Mouse (Mus musculus): ENCODE data around the gene Apobec2. TPM values are rescaled to one million over a fixed set of nuclear protein-coding genes. Genes with fewer than 3 reads are reported as not detected.

Gene Apobec2
- polyA plus RNA-seq, 1 experiment from 2014 or later, result 0.43 TPM

DNA sequence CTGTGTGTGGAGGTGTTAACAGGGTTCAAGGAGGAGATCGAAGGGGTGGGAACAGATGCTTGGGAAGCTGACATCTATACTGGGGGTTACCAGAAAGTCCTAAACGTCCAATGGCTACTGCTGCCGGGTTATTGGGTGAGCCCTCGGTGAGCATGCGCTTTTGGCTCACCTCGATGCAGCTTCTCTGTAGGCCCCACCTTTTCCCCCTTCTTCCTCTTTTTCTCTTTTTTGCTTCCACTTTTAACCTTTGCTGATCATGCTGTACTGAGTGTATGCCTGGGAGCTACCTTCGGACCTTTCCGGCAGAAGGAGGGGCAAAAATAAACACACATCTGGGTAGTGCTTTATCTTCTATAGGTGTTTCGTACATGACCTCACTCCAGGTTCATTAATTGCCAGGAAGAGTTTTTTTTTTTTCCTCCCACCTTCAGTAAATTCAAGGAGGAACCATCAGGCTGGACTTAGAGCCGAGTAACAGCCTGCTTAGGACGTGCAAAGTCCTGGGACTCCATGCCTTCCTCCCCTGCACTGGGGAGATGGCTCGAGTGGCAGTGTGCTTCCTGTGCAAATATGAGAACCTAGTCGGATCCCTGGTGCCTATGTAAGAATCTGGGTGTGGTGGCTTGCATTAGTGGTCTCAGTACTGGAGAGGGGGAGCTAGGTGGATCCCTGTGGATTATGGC, 25.4 kb upstream of the Apobec2 start:
- ATAC-seq, result no peak
- no peak overlapping the region for H3K9ac ChIP-seq (replicated peaks; ENCODE audit: low read depth, low read length)
- WGBS, result 91% methylated on average over 13 of the region's 13 CpGs

DNA sequence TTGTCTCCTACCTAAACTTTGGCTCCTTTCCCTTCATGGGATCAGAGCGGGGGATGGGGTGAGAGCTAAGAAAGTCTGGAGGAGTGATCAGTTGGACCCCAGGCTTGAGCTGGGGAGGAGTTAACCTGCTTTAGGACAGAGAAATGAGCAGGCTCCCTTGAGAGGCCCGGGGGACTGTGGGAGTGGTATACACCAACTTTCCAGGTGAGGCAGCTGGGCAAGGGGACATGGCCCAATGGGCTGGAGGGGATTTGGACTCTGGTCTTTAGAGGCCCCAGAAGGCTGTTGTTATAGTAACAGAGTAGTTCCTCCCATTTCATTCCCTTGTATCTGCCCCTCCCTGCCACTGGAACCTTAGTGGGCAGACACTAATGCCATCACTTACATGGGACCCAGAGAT, 23.2 kb upstream of the Apobec2 start:
- Histone ChIP-seq H3K9me3 (ENCODE audit: control insufficient read depth, low read length) (no peaks in the 10 kb centered on the region), H3K4me1 (replicated peaks; ENCODE audit: control insufficient read depth, insufficient read depth, low read length) (peaks cover 3% of the 10 kb centered on the region; the same call in 1 of the 2 replicates), H3K4me3 (replicated peaks; ENCODE audit: low read length) (no peak overlapping the region), H3K27ac (ENCODE audit: low read length) (no peak overlapping the region), H3K27me3 (replicated peaks; ENCODE audit: control insufficient read depth, insufficient read depth, low read length) (no peaks in the 10 kb centered on the region), H3K9ac (replicated peaks; ENCODE audit: low read depth, low read length) (no peak overlapping the region), H3K36me3 (ENCODE audit: control insufficient read depth, insufficient read depth) (no peaks in the 10 kb centered on the region), H3K4me2 (ENCODE audit: low read length) (no peak overlapping the region)
- ATAC-seq, result no peak
- 95% methylated on average over 2 of the region's 2 CpGs for WGBS

More for the DNA sequence above, 25.4 kb upstream of the Apobec2 start:
- no peaks in the 10 kb centered on the region for H3K9me3 ChIP-seq (ENCODE audit: control insufficient read depth, low read length)
- H3K4me1 ChIP-seq (replicated peaks; ENCODE audit: control insufficient read depth, insufficient read depth, low read length), result no peaks in the 10 kb centered on the region
- no peak overlapping the region for H3K4me2 ChIP-seq (ENCODE audit: low read length)
- no peaks in the 10 kb centered on the region for H3K36me3 ChIP-seq (ENCODE audit: control insufficient read depth, insufficient read depth)
- no peaks in the 10 kb centered on the region for H3K27me3 ChIP-seq (replicated peaks; ENCODE audit: control insufficient read depth, insufficient read depth, low read length)
- H3K27ac ChIP-seq (ENCODE audit: low read length), result no peak overlapping the region
- H3K4me3 ChIP-seq (replicated peaks; ENCODE audit: low read length), result no peak overlapping the region

DNA sequence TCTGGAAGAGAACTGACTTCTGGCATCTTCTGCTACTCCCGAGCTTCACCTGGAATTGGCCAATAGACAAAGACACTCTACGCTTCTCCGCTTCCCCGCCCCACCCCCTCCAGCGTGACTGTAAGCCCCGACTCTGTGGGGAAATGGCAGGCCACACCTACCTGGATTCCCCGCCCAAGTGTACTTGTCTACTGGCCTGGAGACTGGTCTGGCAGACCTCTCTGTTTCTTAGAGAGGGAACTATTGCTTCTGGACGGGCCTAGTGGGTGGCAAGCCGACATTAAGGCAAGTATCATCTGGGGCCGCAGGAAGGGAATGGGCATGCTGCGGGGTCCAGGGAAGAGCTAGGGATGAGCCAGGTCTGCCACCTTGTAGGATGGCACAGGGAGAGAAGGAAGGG, 22.0 kb upstream of the Apobec2 start, which contains the start of gene Unc5cl:
Unc5cl (plus strand) TSS at position 214 of the 400 bp plus-strand sequence.
- 57% methylated on average over 11 of the region's 11 CpGs for WGBS
- no peaks in the 10 kb centered on the region for H3K36me3 ChIP-seq (ENCODE audit: control insufficient read depth, insufficient read depth)
- no peak within 1 kb of the TSS for H3K4me2 ChIP-seq (ENCODE audit: low read length)
- H3K27me3 ChIP-seq (replicated peaks; ENCODE audit: control insufficient read depth, insufficient read depth, low read length), result no peaks in the 10 kb centered on the region
- no peak within 1 kb of the TSS for H3K9ac ChIP-seq (replicated peaks; ENCODE audit: low read depth, low read length)
- H3K27ac ChIP-seq (ENCODE audit: low read length), result no peak within 1 kb of the TSS
- H3K9me3 ChIP-seq (ENCODE audit: control insufficient read depth, low read length), result no peaks in the 10 kb centered on the region
- no peak for ATAC-seq
- no peak within 1 kb of the TSS for H3K4me3 ChIP-seq (replicated peaks; ENCODE audit: low read length)
- peaks cover 3% of the 10 kb centered on the region; the same call in 1 of the 2 replicates for H3K4me1 ChIP-seq (replicated peaks; ENCODE audit: control insufficient read depth, insufficient read depth, low read length)

DNA sequence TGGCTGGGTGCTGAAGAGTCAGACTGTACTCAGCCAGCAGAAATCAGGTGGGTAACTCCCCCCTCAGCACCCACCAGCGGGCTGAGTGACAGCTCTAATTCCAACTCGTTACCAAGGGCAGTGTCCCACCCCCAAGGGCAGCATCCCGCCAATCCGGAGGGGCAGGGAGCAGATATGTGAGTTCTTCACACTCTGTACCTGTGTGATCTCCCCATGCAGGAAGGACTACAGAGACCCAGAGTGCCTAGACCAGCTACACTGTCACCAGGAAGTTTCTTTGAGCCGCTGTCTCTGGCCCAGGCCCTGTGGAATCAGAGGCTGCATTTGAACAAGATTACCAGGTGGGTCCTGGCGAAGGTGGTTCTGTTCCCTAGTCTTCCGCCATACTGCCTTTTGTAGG, 21.5 kb upstream of the Apobec2 start:
- no peaks in the 10 kb centered on the region for H3K9me3 ChIP-seq (ENCODE audit: control insufficient read depth, low read length)
- no peaks in the 10 kb centered on the region for H3K27me3 ChIP-seq (replicated peaks; ENCODE audit: control insufficient read depth, insufficient read depth, low read length)
- no peaks in the 10 kb centered on the region for H3K36me3 ChIP-seq (ENCODE audit: control insufficient read depth, insufficient read depth)
- no peak overlapping the region for H3K4me3 ChIP-seq (replicated peaks; ENCODE audit: low read length)
- H3K9ac ChIP-seq (replicated peaks; ENCODE audit: low read depth, low read length), result no peak overlapping the region
- no peak overlapping the region for H3K4me2 ChIP-seq (ENCODE audit: low read length)
- ATAC-seq, result no peak
- WGBS, result 51% methylated on average over 7 of the region's 7 CpGs
- H3K27ac ChIP-seq (ENCODE audit: low read length), result no peak overlapping the region
- peaks cover 3% of the 10 kb centered on the region; the same call in 1 of the 2 replicates for H3K4me1 ChIP-seq (replicated peaks; ENCODE audit: control insufficient read depth, insufficient read depth, low read length)

DNA sequence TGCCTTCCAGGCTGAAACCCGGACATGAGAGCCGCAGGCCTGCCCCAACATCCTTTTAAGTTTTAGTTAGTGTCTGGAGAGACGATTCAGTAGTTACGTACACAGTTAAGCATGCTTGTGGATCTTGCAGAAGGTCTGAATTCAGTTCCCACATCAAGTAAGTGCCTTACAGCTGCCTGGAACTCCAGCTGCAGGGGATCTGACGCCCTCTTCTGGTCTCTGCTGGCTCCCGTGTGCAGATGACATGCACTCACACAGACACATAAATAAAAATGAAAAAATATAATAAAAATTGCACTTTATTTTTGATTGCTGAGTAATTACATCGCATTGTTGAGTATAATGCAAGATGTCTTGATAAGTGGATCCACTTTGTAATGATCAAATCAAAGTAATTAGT, 20.8 kb upstream of the Apobec2 start:
- no peak for ATAC-seq
- H3K27ac ChIP-seq (ENCODE audit: low read length), result no peak overlapping the region
- H3K27me3 ChIP-seq (replicated peaks; ENCODE audit: control insufficient read depth, insufficient read depth, low read length), result no peaks in the 10 kb centered on the region
- H3K4me2 ChIP-seq (ENCODE audit: low read length), result no peak overlapping the region
- no peak overlapping the region for H3K4me3 ChIP-seq (replicated peaks; ENCODE audit: low read length)
- no peak overlapping the region for H3K9ac ChIP-seq (replicated peaks; ENCODE audit: low read depth, low read length)
- 78% methylated on average over 7 of the region's 7 CpGs for WGBS
- no peaks in the 10 kb centered on the region for H3K36me3 ChIP-seq (ENCODE audit: control insufficient read depth, insufficient read depth)
- peaks cover 3% of the 10 kb centered on the region; the same call in 1 of the 2 replicates for H3K4me1 ChIP-seq (replicated peaks; ENCODE audit: control insufficient read depth, insufficient read depth, low read length)
- no peaks in the 10 kb centered on the region for H3K9me3 ChIP-seq (ENCODE audit: control insufficient read depth, low read length)

DNA sequence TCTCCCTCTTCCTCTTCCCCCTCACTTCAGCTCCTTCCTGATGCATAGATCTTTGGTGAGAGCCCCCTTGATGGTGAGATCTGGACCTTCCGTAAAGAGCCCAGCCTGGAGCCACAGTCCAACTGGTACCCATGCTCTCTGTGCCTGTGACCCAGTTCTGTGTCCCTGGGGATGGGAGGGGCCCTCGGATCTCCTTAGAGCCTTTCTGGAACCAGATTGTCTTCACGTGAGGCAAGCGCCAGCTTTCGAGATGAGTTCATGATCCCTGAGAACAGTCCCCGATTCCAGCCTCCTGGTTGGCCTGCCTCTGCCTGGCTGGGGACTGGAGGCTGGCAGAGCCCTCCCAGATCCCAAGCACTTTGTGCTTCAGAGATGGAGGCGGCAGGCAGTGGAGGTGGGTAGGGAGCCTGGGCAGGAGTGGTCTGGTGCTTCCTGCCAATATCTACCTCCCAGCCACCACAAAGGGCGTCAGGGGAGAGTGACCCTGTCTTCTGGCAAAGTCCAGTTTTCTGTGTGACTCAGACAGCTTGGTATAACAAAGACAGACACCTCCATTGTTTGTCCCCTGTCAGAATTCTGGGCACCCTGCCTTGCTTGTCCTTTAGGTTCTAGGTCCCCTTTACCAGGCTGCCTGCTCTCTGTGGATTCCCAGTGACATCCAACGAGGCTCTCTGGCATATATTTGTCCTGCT, 19.2 kb upstream of the Apobec2 start:
- Histone ChIP-seq H3K4me1 (replicated peaks; ENCODE audit: control insufficient read depth, insufficient read depth, low read length) (peaks cover 3% of the 10 kb centered on the region; the same call in 1 of the 2 replicates), H3K36me3 (ENCODE audit: control insufficient read depth, insufficient read depth) (no peaks in the 10 kb centered on the region), H3K9ac (replicated peaks; ENCODE audit: low read depth, low read length) (no peak overlapping the region), H3K27me3 (replicated peaks; ENCODE audit: control insufficient read depth, insufficient read depth, low read length) (no peaks in the 10 kb centered on the region), H3K9me3 (ENCODE audit: control insufficient read depth, low read length) (no peaks in the 10 kb centered on the region), H3K4me3 (replicated peaks; ENCODE audit: low read length) (no peak overlapping the region), H3K27ac (ENCODE audit: low read length) (no peak overlapping the region), H3K4me2 (ENCODE audit: low read length) (no peak overlapping the region)
- WGBS, result 53% methylated on average over 9 of the region's 9 CpGs
- ATAC-seq, result no peak

DNA sequence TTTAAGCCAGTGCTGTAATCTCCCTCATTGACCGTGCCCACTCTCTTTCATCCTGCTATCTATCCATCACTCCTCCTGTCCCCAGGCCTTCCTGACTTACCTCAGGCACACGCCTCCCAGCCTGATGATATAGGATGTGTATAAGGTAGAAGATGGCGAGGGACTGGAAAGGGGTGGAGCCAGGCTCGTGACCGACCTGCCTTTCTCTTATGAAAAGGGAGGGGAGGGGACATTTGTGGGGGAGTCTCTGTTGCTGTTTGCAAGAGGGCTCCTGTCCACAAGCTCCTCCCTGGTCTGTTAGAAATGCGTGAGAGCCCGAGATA, 18.6 kb upstream of the Apobec2 start, which contains the start of gene Tspo2:
Tspo2 (minus strand) TSS at position 170 of the 323 bp plus-strand sequence.
- no peaks in the 10 kb centered on the region for H3K27me3 ChIP-seq (replicated peaks; ENCODE audit: control insufficient read depth, insufficient read depth, low read length)

DNA sequence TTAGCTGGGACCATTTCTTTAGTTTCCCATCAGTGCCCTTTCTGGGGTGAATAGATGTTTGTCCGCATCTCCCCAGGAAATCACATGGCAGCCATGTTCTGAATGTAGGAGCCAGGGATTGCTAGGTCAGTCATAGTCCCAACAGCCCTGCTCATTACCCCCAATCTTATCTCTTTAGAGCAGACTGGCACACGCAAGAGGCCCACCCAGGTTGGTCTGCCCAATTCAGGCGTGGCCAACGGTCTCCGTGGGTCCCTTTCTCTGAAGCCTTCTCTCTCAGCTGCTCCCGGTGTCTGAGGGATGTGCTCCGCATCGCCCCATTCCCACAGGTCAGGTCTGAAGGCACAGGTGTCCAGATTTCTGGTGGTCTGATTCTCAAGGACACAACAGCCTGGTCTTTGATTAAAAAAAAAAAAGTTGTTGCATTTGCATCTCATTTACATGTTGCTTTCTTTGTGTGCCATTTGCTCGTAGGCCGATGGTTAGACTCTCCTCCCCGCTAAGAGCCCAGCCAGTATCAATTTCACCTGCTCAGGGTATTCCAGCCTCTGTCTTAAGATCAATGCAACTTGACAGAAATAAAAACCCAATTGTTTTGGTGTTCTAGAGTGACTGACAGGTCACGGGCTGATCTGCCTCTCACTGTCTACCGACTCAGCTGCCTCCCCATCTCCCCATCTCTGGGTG, 18.1 kb upstream of the Apobec2 start:
- no peak overlapping the region for H3K4me2 ChIP-seq (ENCODE audit: low read length)
- H3K4me1 ChIP-seq (replicated peaks; ENCODE audit: control insufficient read depth, insufficient read depth, low read length), result peaks cover 3% of the 10 kb centered on the region; the same call in 1 of the 2 replicates
- no peak for ATAC-seq
- H3K36me3 ChIP-seq (ENCODE audit: control insufficient read depth, insufficient read depth), result no peaks in the 10 kb centered on the region
- H3K9me3 ChIP-seq (ENCODE audit: control insufficient read depth, low read length), result no peaks in the 10 kb centered on the region
- no peaks in the 10 kb centered on the region for H3K27me3 ChIP-seq (replicated peaks; ENCODE audit: control insufficient read depth, insufficient read depth, low read length)
- H3K4me3 ChIP-seq (replicated peaks; ENCODE audit: low read length), result no peak overlapping the region
- 68% methylated on average over 13 of the region's 13 CpGs for WGBS
- no peak overlapping the region for H3K27ac ChIP-seq (ENCODE audit: low read length)
- no peak overlapping the region for H3K9ac ChIP-seq (replicated peaks; ENCODE audit: low read depth, low read length)

More for the DNA sequence above, 18.6 kb upstream of the Apobec2 start, which contains the start of gene Tspo2:
- 66% methylated on average over 7 of the region's 7 CpGs for WGBS
- Histone ChIP-seq H3K4me2 (ENCODE audit: low read length) (no peak within 1 kb of the TSS), H3K36me3 (ENCODE audit: control insufficient read depth, insufficient read depth) (no peaks in the 10 kb centered on the region), H3K27ac (ENCODE audit: low read length) (no peak within 1 kb of the TSS), H3K4me1 (replicated peaks; ENCODE audit: control insufficient read depth, insufficient read depth, low read length) (peaks cover 3% of the 10 kb centered on the region; the same call in 1 of the 2 replicates), H3K9ac (replicated peaks; ENCODE audit: low read depth, low read length) (no peak within 1 kb of the TSS), H3K4me3 (replicated peaks; ENCODE audit: low read length) (no peak within 1 kb of the TSS), H3K9me3 (ENCODE audit: control insufficient read depth, low read length) (no peaks in the 10 kb centered on the region)
- no peak for ATAC-seq

DNA sequence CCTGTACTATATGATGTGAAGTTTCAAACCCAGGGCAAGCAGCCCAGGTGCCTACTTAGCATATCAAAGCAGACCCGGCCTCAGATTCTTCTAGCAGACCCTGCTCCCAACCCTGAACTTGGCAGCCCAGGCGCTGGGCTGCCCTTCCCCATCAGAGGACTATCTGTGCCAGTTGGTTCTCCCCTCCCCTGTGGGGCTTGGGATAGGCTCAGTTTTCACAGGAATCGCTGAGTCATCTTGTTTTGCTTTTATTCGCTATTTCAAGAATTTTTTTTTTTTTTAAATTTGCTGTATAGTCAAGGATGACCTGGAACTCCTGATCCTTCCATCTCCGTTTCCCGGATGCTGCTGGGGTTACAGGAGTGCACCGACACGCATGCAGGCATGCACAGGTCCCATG, 14.9 kb upstream of the Apobec2 start:
- H3K4me2 ChIP-seq (ENCODE audit: low read length), result no peak overlapping the region
- H3K9me3 ChIP-seq (ENCODE audit: control insufficient read depth, low read length), result no peaks in the 10 kb centered on the region
- H3K27ac ChIP-seq (ENCODE audit: low read length), result no peak overlapping the region
- H3K9ac ChIP-seq (replicated peaks; ENCODE audit: low read depth, low read length), result no peak overlapping the region
- peaks cover 3% of the 10 kb centered on the region; the same call in 1 of the 2 replicates for H3K4me1 ChIP-seq (replicated peaks; ENCODE audit: control insufficient read depth, insufficient read depth, low read length)
- WGBS, result 73% methylated on average over 8 of the region's 8 CpGs
- no peaks in the 10 kb centered on the region for H3K36me3 ChIP-seq (ENCODE audit: control insufficient read depth, insufficient read depth)
- H3K4me3 ChIP-seq (replicated peaks; ENCODE audit: low read length), result no peak overlapping the region
- H3K27me3 ChIP-seq (replicated peaks; ENCODE audit: control insufficient read depth, insufficient read depth, low read length), result no peaks in the 10 kb centered on the region
- no peak for ATAC-seq

Data from forebrain, embryonic 16.5 days (tissue).